Mouse (Mus musculus) forebrain, embryonic 10.5 days (tissue): Measurements from ENCODE around the gene Dtd2. TPM values are rescaled to one million over a fixed set of nuclear protein-coding genes. Genes with fewer than 3 reads are reported as not detected.

Experiments
- DNase-seq: peaks from one replicate; pipeline ENCODE4 v3.0.0-alpha.2; 2017; ENCODE audit warnings: low spot score; ENCODE audit errors: extremely low spot score
- H3K27ac ChIP-seq: fragments of 300-500 bp; sonication (generic); 2 replicates; pipeline ENCODE4 v1.5.1; 2016; ENCODE audit warnings: mild to moderate bottlenecking
- H3K27me3 ChIP-seq: fragments of 300-500 bp; sonication (generic); 2 replicates; pipeline ENCODE4 v1.6.1; 2016; ENCODE audit warnings: mild to moderate bottlenecking; ENCODE audit not compliant: poor library complexity, severe bottlenecking
- H3K36me3 ChIP-seq: fragments of 300-500 bp; sonication (generic); replicated peaks from 2 replicates; pipeline ENCODE4 v1.6.1; 2016; ENCODE audit warnings: mild to moderate bottlenecking, moderate library complexity
- H3K4me1 ChIP-seq: fragments of 300-500 bp; sonication (generic); 2 replicates; pipeline ENCODE4 v1.6.1; 2016
- H3K4me3 ChIP-seq: fragments of 300-500 bp; sonication (generic); 2 replicates; pipeline ENCODE4 v1.5.1; 2016; ENCODE audit warnings: mild to moderate bottlenecking, moderate library complexity
- H3K9me3 ChIP-seq: fragments of 300-500 bp; sonication (generic); 2 replicates; pipeline ENCODE4 v1.6.1; 2016; ENCODE audit warnings: mild to moderate bottlenecking, moderate library complexity
- WGBS: fragments of 180-500 bp; shearing (Covaris S2); methylation state at CpG from one replicate; pipeline ENCODE4 v1.1.7; 2016; 5-methylcytosine and 5-hydroxymethylcytosine counted together
- polyA plus RNA-seq: library from polyadenylated mRNA; unstranded; fragments of >200 nt; fragmentation: Nextera tagmentation; extraction: Ambion mirVana; gene quantifications from 2 replicates; pipeline ENCODE4 v1.2.1, GENCODE M21; 2016

Gene Dtd2
- polyA plus RNA-seq, result 28.9 and 31.2 TPM in 2 replicates

DNA sequence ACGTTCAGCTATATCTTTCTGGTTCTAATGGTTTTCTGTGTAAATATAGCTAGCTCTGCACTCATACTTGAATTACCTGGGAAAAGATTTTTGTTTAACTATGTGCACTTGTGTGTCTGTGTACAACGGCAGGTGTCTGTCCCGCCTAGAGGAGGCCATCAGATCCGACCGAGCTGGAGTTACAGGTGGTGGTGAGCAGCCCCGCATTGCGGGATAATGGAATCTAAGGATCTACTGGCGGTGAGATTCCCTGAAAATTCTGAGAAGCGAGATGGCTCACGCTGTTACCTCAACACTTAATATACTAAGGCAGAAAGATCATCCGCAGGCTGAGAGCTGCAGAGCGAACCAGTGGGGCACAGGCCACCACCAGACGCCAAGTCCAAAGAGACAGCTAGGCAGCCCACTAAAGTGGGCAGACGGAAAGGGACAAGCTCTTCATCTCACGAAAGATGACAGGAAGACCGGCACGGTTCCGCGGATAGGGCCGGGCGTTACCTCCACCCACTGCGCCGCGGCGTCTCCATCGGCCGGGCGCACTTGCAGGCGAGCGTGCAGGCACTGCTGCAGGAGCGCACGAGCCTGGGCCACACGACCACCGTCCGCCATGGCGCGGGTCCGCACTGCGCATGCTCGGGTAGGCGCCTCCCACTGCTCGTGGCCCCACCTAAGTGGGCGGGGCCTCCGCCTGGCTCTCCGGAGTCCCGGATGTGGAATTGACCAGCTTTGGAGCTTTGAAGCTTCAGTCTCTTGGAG lies at the start of gene Dtd2:
Gene Dtd2 (minus strand): TSS at position 625 of the 756 bp plus-strand sequence.
- peak; percentile 94 for DNase-seq
- 3% methylated on average over 46 of the region's 46 CpGs for WGBS
- no peaks in the 10 kb centered on the region; the same call in 1 of the 2 replicates for H3K9me3 ChIP-seq
- H3K36me3 ChIP-seq, result peaks cover 18% of the 10 kb centered on the region
- peak within 1 kb of the TSS; percentile 88 for H3K27ac ChIP-seq
- H3K4me1 ChIP-seq, result peaks cover 40% of the 10 kb centered on the region
- no peaks in the 10 kb centered on the region for H3K27me3 ChIP-seq
- peak within 1 kb of the TSS; percentile 65 for H3K4me3 ChIP-seq

DNA sequence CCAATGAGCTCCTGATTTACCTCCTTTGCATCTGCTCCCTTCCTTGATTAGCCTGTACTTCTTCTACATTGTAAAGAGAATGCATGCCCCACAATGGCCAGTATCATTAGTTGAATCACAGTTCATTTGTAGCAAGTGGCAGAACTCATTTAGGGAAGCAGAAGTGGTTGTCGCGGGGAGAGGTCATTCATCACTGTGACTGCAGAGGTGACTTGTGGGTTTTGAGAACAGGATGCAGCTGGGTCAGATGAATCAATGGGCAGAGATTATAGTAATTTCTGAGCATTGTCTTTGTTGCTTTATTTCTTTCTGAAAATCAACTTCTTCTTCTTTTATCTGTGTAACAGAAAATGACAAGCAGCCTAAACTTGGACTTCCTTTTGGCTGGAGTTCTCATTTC lies 43.0 kb upstream of the Dtd2 start:
- 86% methylated on average over 2 of the region's 2 CpGs for WGBS

DNA sequence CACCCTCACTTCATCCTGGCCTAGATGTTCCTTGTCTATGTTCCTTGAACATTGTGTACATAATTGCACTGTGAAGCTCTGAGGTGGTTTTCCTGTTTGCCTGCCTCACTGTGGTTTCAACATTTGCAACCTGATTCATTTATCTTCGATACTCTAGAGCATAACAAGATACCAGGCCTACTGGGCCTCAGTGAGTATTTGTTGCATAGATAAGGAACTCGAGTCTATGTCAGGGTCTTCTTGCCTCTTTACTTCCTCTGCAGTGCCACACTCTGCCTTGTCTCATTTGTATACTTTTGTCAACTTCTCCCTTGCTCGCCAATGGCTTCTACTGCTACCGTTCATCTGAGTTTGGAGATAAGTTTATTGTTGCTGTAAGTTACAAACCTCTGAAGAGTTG lies 40.1 kb upstream of the Dtd2 start:
- no peaks in the 10 kb centered on the region for H3K27me3 ChIP-seq
- no peak overlapping the region for H3K4me3 ChIP-seq
- no peak for DNase-seq
- H3K36me3 ChIP-seq, result no peaks in the 10 kb centered on the region
- no peaks in the 10 kb centered on the region; the same call in 1 of the 2 replicates for H3K4me1 ChIP-seq
- no peak overlapping the region for H3K27ac ChIP-seq
- 94% methylated on average over 4 of the region's 4 CpGs for WGBS
- H3K9me3 ChIP-seq, result no peaks in the 10 kb centered on the region

More for the DNA sequence above, 43.0 kb upstream of the Dtd2 start:
- Histone ChIP-seq H3K4me3 (no peak overlapping the region), H3K9me3 (no peaks in the 10 kb centered on the region), H3K27ac (no peak overlapping the region), H3K27me3 (no peaks in the 10 kb centered on the region), H3K36me3 (no peaks in the 10 kb centered on the region), H3K4me1 (no peaks in the 10 kb centered on the region; the same call in 1 of the 2 replicates)
- DNase-seq, result no peak

DNA sequence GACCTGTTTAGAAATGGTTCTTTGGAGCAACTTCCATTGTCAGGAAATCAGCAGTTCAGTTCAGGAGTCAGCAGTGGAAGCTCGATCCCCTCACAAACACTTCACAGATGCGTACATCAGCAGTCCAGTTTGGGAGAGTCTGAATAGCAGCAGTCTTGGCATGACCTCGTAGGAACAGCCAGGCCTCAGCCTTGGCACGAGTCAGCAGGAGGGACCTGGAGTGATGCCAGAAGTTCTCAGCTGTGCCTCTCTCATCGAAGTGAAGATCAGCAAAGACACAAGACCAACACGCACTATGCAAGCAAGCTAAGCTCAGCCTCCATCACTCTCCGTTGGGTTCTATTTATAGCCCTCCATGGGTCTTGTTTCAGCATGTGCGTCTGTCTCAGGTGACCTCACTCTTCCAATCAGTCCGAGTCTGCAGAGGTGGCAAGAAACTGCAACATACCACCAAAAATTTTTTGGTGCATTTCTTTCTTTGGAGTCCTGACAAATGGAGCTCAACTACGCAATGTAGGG lies 36.6 kb upstream of the Dtd2 start:
- no peaks in the 10 kb centered on the region for H3K27me3 ChIP-seq
- DNase-seq, result no peak
- 89% methylated on average over 10 of the region's 10 CpGs for WGBS
- no peaks in the 10 kb centered on the region for H3K9me3 ChIP-seq
- no peaks in the 10 kb centered on the region for H3K4me1 ChIP-seq
- H3K4me3 ChIP-seq, result no peak overlapping the region
- no peaks in the 10 kb centered on the region for H3K36me3 ChIP-seq
- no peak overlapping the region for H3K27ac ChIP-seq

DNA sequence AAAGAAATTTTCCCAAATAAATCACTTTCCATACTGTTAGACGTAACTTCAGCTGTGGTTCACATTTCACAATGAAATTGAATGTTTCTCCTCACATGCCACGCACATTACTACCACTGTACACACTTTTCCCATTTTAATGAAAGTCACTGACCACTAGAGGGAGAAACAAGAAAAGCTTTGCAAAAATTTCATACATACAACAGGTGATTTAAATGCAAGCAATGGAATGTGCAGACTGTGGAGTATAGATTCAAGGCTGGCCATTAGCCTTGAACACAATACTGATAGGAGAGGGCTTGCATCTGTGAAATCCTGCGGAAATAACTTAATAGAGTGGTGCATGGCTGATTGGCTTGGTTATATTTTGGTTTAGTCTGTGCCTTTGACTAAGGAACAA lies 32.1 kb upstream of the Dtd2 start:
- Histone ChIP-seq H3K9me3 (no peaks in the 10 kb centered on the region), H3K36me3 (no peaks in the 10 kb centered on the region), H3K27me3 (no peaks in the 10 kb centered on the region), H3K4me3 (no peak overlapping the region), H3K4me1 (peaks cover 7% of the 10 kb centered on the region; the same call in 1 of the 2 replicates), H3K27ac (no peak overlapping the region)
- DNase-seq, result no peak
- WGBS, result 77% methylated on average over 3 of the region's 3 CpGs

DNA sequence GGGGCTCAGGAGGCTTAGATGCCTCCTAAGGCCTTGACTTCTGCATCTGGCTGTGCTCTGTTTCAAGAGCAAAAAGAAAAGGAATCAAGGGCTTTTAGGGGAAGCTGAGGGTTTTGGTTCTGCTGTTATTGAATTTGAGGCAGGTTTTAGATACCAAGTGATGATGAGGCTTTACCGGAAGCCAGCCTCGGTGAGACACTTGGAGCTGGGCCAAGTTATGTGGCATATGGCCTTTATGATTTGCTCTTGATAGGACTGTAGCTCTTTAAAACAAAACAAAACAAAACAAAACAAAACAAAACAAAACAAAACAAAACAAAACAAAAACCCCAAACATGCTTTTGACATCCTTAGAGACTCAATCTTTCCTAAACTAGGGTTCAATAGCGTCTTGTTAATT lies 28.7 kb upstream of the Dtd2 start:
- H3K27me3 ChIP-seq, result no peaks in the 10 kb centered on the region
- no peak for DNase-seq
- H3K27ac ChIP-seq, result no peak overlapping the region
- H3K4me1 ChIP-seq, result peaks cover 7% of the 10 kb centered on the region; the same call in 1 of the 2 replicates
- no peaks in the 10 kb centered on the region for H3K36me3 ChIP-seq
- WGBS, result 95% methylated on average over 3 of the region's 3 CpGs
- H3K9me3 ChIP-seq, result no peaks in the 10 kb centered on the region
- no peak overlapping the region for H3K4me3 ChIP-seq

DNA sequence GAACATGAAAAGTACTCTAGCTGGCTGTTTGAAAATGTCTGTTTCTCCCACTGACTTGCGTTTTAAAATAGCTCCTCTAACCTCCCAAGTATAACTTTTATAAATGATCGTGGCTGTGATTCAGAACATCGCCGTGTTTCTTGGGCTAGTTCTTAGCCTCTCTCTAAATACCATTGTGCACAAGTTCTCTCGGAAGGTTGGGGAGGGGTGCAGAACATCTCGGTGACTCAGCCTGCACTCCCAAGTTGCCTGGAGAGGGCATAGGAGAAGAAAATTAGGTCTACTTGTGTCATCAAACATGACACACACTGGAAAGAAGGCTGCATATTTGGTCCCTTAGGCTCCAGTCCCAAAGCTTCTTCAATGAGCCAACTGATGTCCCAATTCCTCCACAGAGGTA lies 26.0 kb upstream of the Dtd2 start:
- no peak for DNase-seq
- H3K36me3 ChIP-seq, result no peaks in the 10 kb centered on the region
- 89% methylated on average over 6 of the region's 6 CpGs for WGBS

DNA sequence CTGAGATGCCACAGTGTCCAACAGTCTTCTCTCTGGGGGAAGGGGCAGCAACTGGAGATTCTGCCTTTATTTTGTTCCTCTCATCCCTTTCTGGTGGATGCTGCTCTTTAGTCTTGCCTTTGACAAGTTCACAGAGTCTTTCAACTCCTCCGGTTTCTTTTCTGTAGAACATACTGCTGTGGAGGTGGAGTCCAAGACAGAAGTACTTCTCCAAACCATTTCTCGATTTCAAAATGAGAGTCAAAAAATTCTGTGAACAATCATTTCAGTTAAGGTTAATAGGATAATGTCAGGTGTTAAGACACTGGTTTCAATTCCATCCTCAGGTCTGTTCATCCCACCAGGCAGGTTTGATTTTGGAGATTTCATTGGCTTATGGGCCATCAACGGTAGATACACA lies 21.7 kb upstream of the Dtd2 start, which contains the start of gene Gpr33:
Gene Gpr33 (minus strand): TSS at position 101 of the 400 bp plus-strand sequence.
- no peak within 1 kb of the TSS for H3K27ac ChIP-seq
- no peak for DNase-seq
- 96% methylated on average over 3 of the region's 3 CpGs for WGBS
- H3K36me3 ChIP-seq, result no peaks in the 10 kb centered on the region
- no peaks in the 10 kb centered on the region for H3K9me3 ChIP-seq
- peaks cover 7% of the 10 kb centered on the region; the same call in 1 of the 2 replicates for H3K4me1 ChIP-seq
- no peak within 1 kb of the TSS for H3K4me3 ChIP-seq
- H3K27me3 ChIP-seq, result no peaks in the 10 kb centered on the region

More for the DNA sequence above, 26.0 kb upstream of the Dtd2 start:
- Histone ChIP-seq H3K27ac (no peak overlapping the region), H3K4me3 (no peak overlapping the region), H3K27me3 (no peaks in the 10 kb centered on the region), H3K4me1 (peaks cover 7% of the 10 kb centered on the region; the same call in 1 of the 2 replicates), H3K9me3 (no peaks in the 10 kb centered on the region)

DNA sequence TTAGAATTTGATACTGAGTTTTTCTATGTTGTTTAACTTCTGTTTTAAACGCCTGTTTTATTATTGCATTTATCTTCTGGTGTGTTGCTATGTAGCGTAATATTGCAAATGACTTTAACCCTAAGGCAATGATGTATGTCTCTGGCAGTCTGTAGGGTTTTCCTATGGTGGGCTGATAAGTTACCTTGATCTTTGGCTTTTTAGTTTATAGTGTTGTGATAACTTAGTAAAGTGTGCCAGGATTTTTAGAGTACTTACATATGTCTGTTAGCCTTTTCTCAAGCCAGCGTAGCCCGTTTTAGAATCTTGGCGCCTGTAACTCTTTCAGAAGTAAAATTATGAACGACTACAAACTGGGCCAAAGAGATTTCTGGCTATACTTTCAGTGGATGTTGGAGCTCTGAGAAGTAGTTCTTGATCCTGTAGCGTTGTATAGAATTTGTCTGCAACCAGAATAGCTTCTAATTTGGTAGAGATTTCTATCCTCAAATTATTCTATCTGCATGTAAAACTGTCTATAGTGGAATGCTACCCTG lies 8.3 kb upstream of the Dtd2 start:
- Histone ChIP-seq H3K27me3 (no peaks in the 10 kb centered on the region), H3K36me3 (no peaks in the 10 kb centered on the region), H3K9me3 (no peaks in the 10 kb centered on the region), H3K27ac (no peak overlapping the region), H3K4me3 (no peak overlapping the region), H3K4me1 (peaks cover 17% of the 10 kb centered on the region)
- no peak for DNase-seq
- WGBS, result 93% methylated on average over 7 of the region's 7 CpGs

DNA sequence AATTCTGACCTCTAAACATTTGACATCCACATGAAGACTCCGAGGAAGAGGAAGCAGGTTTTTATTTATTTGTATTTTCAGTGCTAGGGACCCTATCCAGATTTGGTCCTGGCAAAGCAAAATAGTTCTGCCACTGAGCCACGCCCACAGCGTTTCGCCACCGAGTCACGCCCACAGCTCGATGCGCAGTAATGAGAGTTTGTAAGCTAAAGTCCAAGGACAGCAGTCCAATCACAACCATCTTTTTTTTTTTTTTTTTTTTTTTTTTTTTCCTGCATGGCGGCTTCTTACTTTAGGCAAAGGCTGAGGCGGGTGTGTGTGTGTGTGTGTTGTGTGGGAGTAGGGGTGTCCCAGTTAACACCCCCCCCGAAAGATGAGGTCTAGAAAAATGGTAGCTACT lies 7.7 kb upstream of the Dtd2 start:
- WGBS, result 89% methylated on average over 11 of the region's 11 CpGs
- no peak for DNase-seq
- H3K4me1 ChIP-seq, result peaks cover 21% of the 10 kb centered on the region
- no peaks in the 10 kb centered on the region for H3K36me3 ChIP-seq
- no peak overlapping the region for H3K27ac ChIP-seq
- H3K9me3 ChIP-seq, result no peaks in the 10 kb centered on the region
- H3K4me3 ChIP-seq, result no peak overlapping the region
- H3K27me3 ChIP-seq, result no peaks in the 10 kb centered on the region

DNA sequence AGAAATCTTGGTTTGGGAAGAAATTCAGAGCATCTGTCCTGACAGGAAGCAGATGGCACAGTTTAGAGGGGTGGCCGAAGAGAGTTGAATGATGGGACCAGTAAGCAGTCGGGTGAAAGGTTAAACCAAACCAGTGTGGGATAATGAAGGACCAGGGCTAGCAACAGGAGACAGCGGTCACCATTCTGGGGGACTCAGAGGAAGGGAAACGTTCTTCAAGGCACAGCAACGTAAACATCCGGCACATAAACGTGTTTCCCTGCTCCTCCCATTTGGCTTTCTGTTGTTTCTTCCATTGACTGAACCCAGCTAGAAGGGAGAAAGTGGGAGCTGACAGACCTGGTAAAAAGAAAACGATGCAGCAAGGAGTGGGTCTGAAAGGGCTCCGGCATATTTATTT lies 7.0 kb upstream of the Dtd2 start:
- Histone ChIP-seq H3K9me3 (no peaks in the 10 kb centered on the region), H3K36me3 (no peaks in the 10 kb centered on the region), H3K4me3 (no peak overlapping the region), H3K4me1 (peaks cover 26% of the 10 kb centered on the region), H3K27ac (0 out of 2 replicates have a peak overlapping the region, but pooled peaks have one; percentile 15), H3K27me3 (no peaks in the 10 kb centered on the region)
- no peak for DNase-seq
- WGBS, result 66% methylated on average over 9 of the region's 9 CpGs

DNA sequence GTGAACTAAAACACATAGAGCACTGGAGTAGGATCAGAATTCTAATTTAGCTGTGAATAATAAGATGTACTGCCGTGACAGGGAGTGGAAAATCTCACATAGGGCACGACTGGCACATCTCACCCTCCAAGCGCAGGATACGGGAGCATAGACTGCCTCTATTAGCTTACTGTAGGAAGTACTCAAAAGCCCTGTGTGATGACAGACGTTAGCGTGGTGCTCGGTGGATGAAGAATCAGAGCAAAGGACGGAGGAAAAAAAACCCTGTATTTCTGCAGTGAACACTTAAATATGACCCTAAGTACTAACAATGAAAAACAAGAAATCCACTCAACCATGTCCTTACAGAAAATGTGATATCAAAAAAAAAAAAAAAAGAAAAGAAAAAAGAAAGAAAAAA lies 5.9 kb upstream of the Dtd2 start:
- Histone ChIP-seq H3K9me3 (no peaks in the 10 kb centered on the region; the same call in 1 of the 2 replicates), H3K27ac (peak overlapping the region; percentile 26; the same call in 1 of the 2 replicates), H3K4me3 (no peak overlapping the region), H3K36me3 (no peaks in the 10 kb centered on the region), H3K27me3 (no peaks in the 10 kb centered on the region), H3K4me1 (peaks cover 26% of the 10 kb centered on the region)
- DNase-seq, result no peak
- 91% methylated on average over 8 of the region's 8 CpGs for WGBS

DNA sequence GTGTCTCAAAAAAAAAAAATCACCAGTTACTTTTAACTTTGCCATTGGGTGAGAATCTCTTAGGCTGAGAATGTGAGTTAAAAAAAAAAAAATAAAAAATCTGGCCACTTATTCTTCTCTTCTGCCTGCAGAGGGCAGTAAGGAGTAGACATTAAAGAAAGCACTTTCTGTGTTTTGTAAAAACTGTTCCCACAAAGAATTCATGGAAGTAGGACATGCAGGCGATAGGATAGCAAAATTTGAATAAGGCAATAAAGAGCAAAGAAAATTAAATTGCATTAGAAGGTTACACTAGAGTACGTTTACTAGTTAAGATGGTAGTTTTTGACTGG lies 4.3 kb upstream of the Dtd2 start:
- H3K4me1 ChIP-seq, result peaks cover 33% of the 10 kb centered on the region
- no peaks in the 10 kb centered on the region for H3K27me3 ChIP-seq
- no peaks in the 10 kb centered on the region for H3K36me3 ChIP-seq
- DNase-seq, result no peak
- peak overlapping the region; percentile 27; the same call in 1 of the 2 replicates for H3K4me3 ChIP-seq
- no peaks in the 10 kb centered on the region; the same call in 1 of the 2 replicates for H3K9me3 ChIP-seq
- H3K27ac ChIP-seq, result peak overlapping the region; percentile 77; the same call in 1 of the 2 replicates
- 61% methylated on average over 2 of the region's 2 CpGs for WGBS
